Mouse (Mus musculus) gonadal fat pad, adult 2 months (tissue): Measurements from ENCODE around the gene Gm1123. TPM values are rescaled to one million over a fixed set of nuclear protein-coding genes. Genes with fewer than 3 reads are reported as not detected.

Experiments
- polyA plus RNA-seq: library from polyadenylated mRNA; depleted of rRNA; stranded (reverse); fragments of >200 nt; gene quantifications from 2 replicates; pipeline ENCODE4 v1.2.3, GENCODE M21; 2012; rRNA removed

The Gm1123 gene
- polyA plus RNA-seq, 1 experiment: not detected

Other genes starting within 250 kb of the Gm1123 start
- gene Prr23a1, start 193.2 kb downstream of the Gm1123 start, polyA plus RNA-seq: not detected in 2 replicates
- gene Prr23a2, start 179.2 kb downstream of the Gm1123 start, polyA plus RNA-seq: not detected in 2 replicates
- gene Prr23a3, start 170.9 kb downstream of the Gm1123 start, polyA plus RNA-seq: not detected in 2 replicates
- gene 7420426K07Rik, start 132.6 kb downstream of the Gm1123 start, polyA plus RNA-seq: not detected in 2 replicates
- 0.08 and 0.58 TPM in 2 replicates for gene Foxl2, start 80.4 kb downstream of the Gm1123 start, polyA plus RNA-seq
- 5.7 and 11.8 TPM in 2 replicates for gene Faim, start 49.3 kb downstream of the Gm1123 start, polyA plus RNA-seq
- gene Pik3cb, start 104.9 kb upstream of the Gm1123 start, polyA plus RNA-seq: 7.7 and 8.6 TPM in 2 replicates
- gene Faiml, start 201.5 kb upstream of the Gm1123 start, polyA plus RNA-seq: not detected in 2 replicates
- 7.6 and 7.7 TPM in 2 replicates for gene Cep70, start 207.7 kb upstream of the Gm1123 start, polyA plus RNA-seq